Mouse (Mus musculus): ENCODE results near the gene Tuba1c. TPM values are rescaled to one million over a fixed set of nuclear protein-coding genes. Genes with fewer than 3 reads are reported as not detected.
A peak's percentile ranks its signal among the peaks of the same experiment; 100 is the strongest.

Tuba1c gene
- total and polyA plus RNA-seq, 3 experiments: 129 to 163 TPM; not detected in 1

DNA sequence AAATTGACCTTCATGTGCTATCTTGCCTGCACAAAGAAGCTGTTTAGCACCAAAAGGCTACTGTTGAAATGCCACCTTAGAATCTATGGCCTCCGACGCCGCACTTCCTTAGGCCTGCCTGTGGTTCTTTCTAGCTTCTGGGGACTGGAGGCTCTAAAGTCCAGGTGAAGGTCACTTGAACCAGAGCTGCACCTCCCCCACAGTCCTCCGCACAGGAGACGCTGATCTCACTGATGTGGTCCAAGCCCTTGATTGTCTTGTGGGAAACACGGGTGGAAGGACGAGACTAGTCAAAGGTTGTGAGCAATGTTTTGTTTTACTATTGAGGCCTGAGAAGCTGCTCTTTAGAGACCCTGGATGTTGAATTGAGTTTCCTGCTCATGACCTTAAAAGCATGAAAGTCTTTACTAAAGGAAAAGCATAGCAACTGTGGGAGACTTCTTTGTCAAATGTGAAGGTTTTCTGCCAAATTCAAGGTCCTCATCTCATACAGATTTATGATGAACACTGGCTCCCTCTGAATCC is 3.1 kb downstream of the Tuba1c start:
- Histone ChIP-seq H3K79me2 (ENCODE audit: control insufficient read depth, insufficient read depth, low read length, poor library complexity) (peaks cover 33% of the 10 kb centered on the region), H3K27me3 (ENCODE audit: control insufficient read depth in 1 of 2, insufficient read depth in 2 of 2, low read length in 2 of 2) (no peaks in the 10 kb centered on the region), H3K9ac (ENCODE audit: control insufficient read depth, low read depth, low read length, poor library complexity, severe bottlenecking) (peak overlapping the region; percentile 80), H3K4me1 (ENCODE audit: control insufficient read depth in 1 of 2, insufficient read depth in 2 of 2, low read length in 2 of 2) (peaks cover 8 to 21% of the 10 kb centered on the region in 2 experiments; a peak in 3 of 4 replicates), H3K9me3 (replicated peaks; ENCODE audit: insufficient read depth, low read length) (no peaks in the 10 kb centered on the region), H3K4me3 (ENCODE audit: control insufficient read depth in 1 of 2, insufficient read depth in 1 of 2, low read depth in 2 of 2, low read length in 2 of 2) (peak overlapping the region; percentile 75 to 76), H3K27ac (ENCODE audit: control insufficient read depth, low read depth, low read length) (peak overlapping the region; percentile 84), H3K36me3 (ENCODE audit: control insufficient read depth in 1 of 2, insufficient read depth in 2 of 2, low read length in 2 of 2) (peaks cover 20 to 26% of the 10 kb centered on the region in 2 experiments)
- TF ChIP-seq KAT2A (conservative IDR thresholded peaks at IDR 0.05; ENCODE audit: low read depth, low read length) (no peak), POLR2A (IDR thresholded peaks at IDR 0.05; ENCODE audit: control insufficient read depth in 1 of 2, insufficient read depth in 1 of 2, low read depth in 1 of 2, low read length in 2 of 2, poor library complexity in 1 of 2) (no peak; a peak in 1 of 4 replicates), USF1 (IDR thresholded peaks at IDR 0.05; ENCODE audit: low read depth, low read length) (no peak), UBTF (IDR thresholded peaks at IDR 0.05; ENCODE audit: borderline replicate concordance, insufficient read depth, low read depth, low read length) (0 out of 2 replicates have a peak, but pooled peaks have one; percentile 8), E2F4 (IDR thresholded peaks at IDR 0.05; ENCODE audit: borderline replicate concordance, low read depth, low read length) (no peak), MAX (IDR thresholded peaks at IDR 0.05; ENCODE audit: low read length) (no peak)
- DNase-seq (ENCODE audit: low read depth, low spot score): peak; percentile 72

DNA sequence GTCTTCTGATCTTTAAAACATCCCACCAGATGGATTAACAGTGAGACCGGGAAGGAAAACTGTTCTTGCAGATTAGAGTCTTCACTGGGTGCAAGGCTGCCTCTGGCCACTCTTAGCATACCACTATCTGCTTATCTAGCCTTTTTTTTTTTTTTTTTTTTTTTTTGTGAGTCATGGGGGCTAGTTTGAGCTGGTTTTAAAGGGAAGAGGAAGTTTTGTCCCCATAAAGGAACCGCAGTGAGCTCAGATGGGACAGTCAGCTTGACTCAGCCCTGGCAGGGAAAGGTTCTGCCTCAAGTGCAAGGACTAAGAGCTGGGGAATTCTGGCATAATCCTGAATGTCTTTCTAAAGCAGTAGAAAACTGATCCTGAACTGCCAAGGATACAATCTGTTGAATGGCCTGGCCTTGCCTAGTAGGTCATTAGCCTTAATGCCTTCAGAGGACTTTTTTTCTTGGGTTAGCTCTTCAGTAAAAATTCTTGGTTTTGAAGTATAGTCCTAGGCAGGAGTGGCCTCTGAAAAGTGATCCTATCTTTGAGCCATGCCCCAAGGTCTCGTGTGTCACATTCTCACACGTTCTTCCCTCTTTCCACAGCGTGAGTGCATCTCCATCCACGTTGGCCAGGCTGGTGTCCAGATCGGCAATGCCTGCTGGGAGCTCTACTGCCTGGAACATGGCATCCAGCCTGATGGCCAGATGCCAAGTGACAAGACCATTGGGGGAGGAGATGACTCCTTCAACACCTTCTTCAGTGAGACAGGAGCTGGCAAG is 4.0 kb downstream of the Tuba1c start:
- H3K4me1 ChIP-seq (ENCODE audit: control insufficient read depth in 1 of 2, insufficient read depth in 2 of 2, low read length in 2 of 2): peaks cover 4 to 18% of the 10 kb centered on the region in 2 experiments; a peak in 3 of 4 replicates
- no peaks in the 10 kb centered on the region for H3K9me3 ChIP-seq (replicated peaks; ENCODE audit: insufficient read depth, low read length)
- peak overlapping the region; percentile 0 to 75; a peak in 3 of 4 replicates for H3K4me3 ChIP-seq (ENCODE audit: control insufficient read depth in 1 of 2, insufficient read depth in 1 of 2, low read depth in 2 of 2, low read length in 2 of 2)
- peak overlapping the region; percentile 84 for H3K27ac ChIP-seq (ENCODE audit: control insufficient read depth, low read depth, low read length)
- peak overlapping the region; percentile 80 for H3K9ac ChIP-seq (ENCODE audit: control insufficient read depth, low read depth, low read length, poor library complexity, severe bottlenecking)
- H3K79me2 ChIP-seq (ENCODE audit: control insufficient read depth, insufficient read depth, low read length, poor library complexity): peaks cover 33% of the 10 kb centered on the region
- peaks cover 19 to 20% of the 10 kb centered on the region in 2 experiments for H3K36me3 ChIP-seq (ENCODE audit: control insufficient read depth in 1 of 2, insufficient read depth in 2 of 2, low read length in 2 of 2)
- peak; percentile 94 for DNase-seq (ENCODE audit: low read depth, low spot score)
- no peaks in the 10 kb centered on the region for H3K27me3 ChIP-seq (ENCODE audit: control insufficient read depth in 1 of 2, insufficient read depth in 2 of 2, low read length in 2 of 2)
- TF ChIP-seq TCF12 (IDR thresholded peaks at IDR 0.05; ENCODE audit: low read depth, low read length) (peak; percentile 93), BHLHE40 (IDR thresholded peaks at IDR 0.05; ENCODE audit: borderline replicate concordance, low read depth, low read length) (no peak), MEF2A (IDR thresholded peaks at IDR 0.05; ENCODE audit: extremely low read depth, insufficient replicate concordance, low read depth, low read length, poor library complexity, severe bottlenecking) (no peak), MAX (IDR thresholded peaks at IDR 0.05; ENCODE audit: low read length) (no peak), USF1 (IDR thresholded peaks at IDR 0.05; ENCODE audit: low read depth, low read length) (peak; percentile 41; the same call in 1 of the 2 replicates), CHD2 (IDR thresholded peaks at IDR 0.05; ENCODE audit: low read length) (no peak; the same call in 1 of the 2 replicates), TAL1 (IDR thresholded peaks at IDR 0.05; ENCODE audit: low read length) (peak; percentile 71), E2F4 (IDR thresholded peaks at IDR 0.05; ENCODE audit: borderline replicate concordance, low read depth, low read length) (no peak), CTCF (IDR thresholded peaks at IDR 0.05 in 2 of 3, conservative IDR thresholded peaks at IDR 0.05 in 1 of 3; ENCODE audit: control insufficient read depth in 1 of 3, insufficient read depth in 1 of 3, low read depth in 2 of 3, low read length in 3 of 3, poor library complexity in 1 of 3, severe bottlenecking in 1 of 3) (no peak), ZKSCAN1 (IDR thresholded peaks at IDR 0.05; ENCODE audit: low read depth, low read length) (peak; percentile 86; the same call in 1 of the 2 replicates), UBTF (IDR thresholded peaks at IDR 0.05; ENCODE audit: borderline replicate concordance, insufficient read depth, low read depth, low read length) (0 out of 2 replicates have a peak, but pooled peaks have one; percentile 50), RCOR1 (IDR thresholded peaks at IDR 0.05; ENCODE audit: low read depth, low read length) (peak; percentile 88), RAD21 (IDR thresholded peaks at IDR 0.05; ENCODE audit: low read depth, low read length) (no peak), ETS1 (IDR thresholded peaks at IDR 0.05; ENCODE audit: low read depth, low read length) (peak; percentile 96), ZC3H11A (IDR thresholded peaks at IDR 0.05; ENCODE audit: low read depth, low read length) (no peak), HCFC1 (IDR thresholded peaks at IDR 0.05; ENCODE audit: low read depth, low read length) (peak; percentile 75), MAFK (IDR thresholded peaks at IDR 0.05; ENCODE audit: borderline replicate concordance, low read depth, low read length) (0 out of 2 replicates have a peak, but pooled peaks have one; percentile 9), SMC3 (IDR thresholded peaks at IDR 0.05; ENCODE audit: low read depth, low read length) (no peak), ELF1 (IDR thresholded peaks at IDR 0.05; ENCODE audit: low read depth, low read length) (peak; percentile 64), MXI1 (IDR thresholded peaks at IDR 0.05; ENCODE audit: low read depth, low read length) (peak; percentile 80), JUND (IDR thresholded peaks at IDR 0.05; ENCODE audit: low read depth, low read length) (peak; percentile 96), ZNF384 (IDR thresholded peaks at IDR 0.05; ENCODE audit: low read depth, low read length) (peak; percentile 100), KAT2A (conservative IDR thresholded peaks at IDR 0.05; ENCODE audit: low read depth, low read length) (no peak), TBP (IDR thresholded peaks at IDR 0.05; ENCODE audit: low read depth, low read length) (peak; percentile 86), USF2 (IDR thresholded peaks at IDR 0.05; ENCODE audit: borderline replicate concordance in 1 of 2, insufficient read depth in 1 of 2, low read depth in 1 of 2, low read length in 2 of 2) (no peak), CHD1 (IDR thresholded peaks at IDR 0.05; ENCODE audit: low read depth, low read length) (no peak; the same call in 1 of the 2 replicates)
